Mouse (Mus musculus) kidney, adult 2 months (tissue): ENCODE measurements around the gene Gm20696.

Experiments used
- CTCF ChIP-seq: fragments of 200-500 bp; conservative IDR thresholded peaks from 2 replicates; pipeline ENCODE4 v1.5.1; 2011; ENCODE audit warnings: low read depth, mild to moderate bottlenecking, control low read depth, low read length, moderate library complexity, mixed read lengths; ENCODE audit not compliant: insufficient read depth, insufficient read length
- POLR2A ChIP-seq: fragments of 200-500 bp; IDR thresholded peaks from one replicate; pipeline ENCODE4 v1.6.1; 2011; ENCODE audit warnings: low read depth, low read length, control low read depth

DNA sequence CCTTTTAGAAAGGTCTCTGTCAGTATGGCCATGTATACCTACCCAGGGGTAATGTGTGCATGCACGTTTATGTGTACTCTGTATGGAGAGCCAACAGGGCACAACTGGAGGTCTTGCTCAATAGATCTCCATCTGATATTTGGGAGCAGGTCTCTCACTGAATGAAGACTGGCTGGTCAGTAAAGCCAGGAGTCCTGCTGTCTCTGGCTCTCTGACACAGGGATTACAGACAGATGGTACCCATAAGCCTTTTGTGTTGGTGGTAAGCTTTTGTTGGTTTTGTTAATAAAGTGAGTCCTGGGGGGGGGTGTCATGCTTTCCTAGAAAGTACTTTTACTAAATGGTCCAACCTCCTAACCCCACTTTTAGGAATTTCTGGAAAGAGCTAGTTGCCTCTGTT is 389.3 kb downstream of the Gm20696 start:
- TF ChIP-seq CTCF (no peak), POLR2A (no peak)
